Mouse (Mus musculus) left cerebral cortex, adult 8-10 months (tissue): Measurements from ENCODE around the gene Mapk6. TPM values are rescaled to one million over a fixed set of nuclear protein-coding genes. Genes with fewer than 3 reads are reported as not detected.
"Not testable (repeated sequence)": the region's sequence is repeated elsewhere in the genome, so short reads cannot be mapped to it uniquely, and the experiment has no call there.

Experiments
- DNase-seq, 2 experiments: peaks; one replicate each; pipeline ENCODE4 v3.0.0; 2022; ENCODE audit warnings: low spot score in 2 of 2
- total RNA-seq, 4 experiments: library from RNA; stranded (reverse); gene quantifications; 2 replicates each; pipeline ENCODE4 v1.2.4; 2022

Gene Mapk6
- total RNA-seq, 4 experiments from 2014 or later, result 63.2 to 79.9 (median 65.4) TPM

GRCm38 (mm10) chr9:75384337-75384962, 25.4 kb downstream of the Mapk6 start:
- DNase-seq, result no peak

- no peak for DNase-seq
These were observed 26.0 kb downstream of the Mapk6 start for GRCm38 (mm10) chr9:75383785-75384184.

- DNase-seq, result no peak
These were observed 27.0 kb downstream of the Mapk6 start for GRCm38 (mm10) chr9:75382825-75383224.

GRCm38 (mm10) chr9:75378774-75379173, 31.0 kb downstream of the Mapk6 start:
- DNase-seq, result no peak

GRCm38 (mm10) chr9:75376428-75376827, 33.4 kb downstream of the Mapk6 start:
- no peak for DNase-seq

- DNase-seq, result no peak
These were observed 34.2 kb downstream of the Mapk6 start for GRCm38 (mm10) chr9:75375606-75376005.

- no peak for DNase-seq
These were observed 41.0 kb downstream of the Mapk6 start for GRCm38 (mm10) chr9:75368779-75369178.

- no peak for DNase-seq
These were observed 43.6 kb downstream of the Mapk6 start for GRCm38 (mm10) chr9:75366191-75366590.

GRCm38 (mm10) chr9:75365195-75365594, 44.6 kb downstream of the Mapk6 start:
- DNase-seq, result no peak

GRCm38 (mm10) chr9:75363702-75364101, 46.1 kb downstream of the Mapk6 start:
- not testable (repeated sequence) for DNase-seq

GRCm38 (mm10) chr9:75363001-75363400, 46.8 kb downstream of the Mapk6 start:
- DNase-seq, result no peak

- DNase-seq, result no peak
These were observed 47.6 kb downstream of the Mapk6 start for GRCm38 (mm10) chr9:75362201-75362600.

- no peak for DNase-seq
These were observed 48.1 kb downstream of the Mapk6 start for GRCm38 (mm10) chr9:75361699-75362098.

- peak in 1 of 2 experiments; percentile 33 for DNase-seq
These were observed 52.6 kb downstream of the Mapk6 start for GRCm38 (mm10) chr9:75357087-75357654.

- no peak for DNase-seq
These were observed 54.0 kb downstream of the Mapk6 start for GRCm38 (mm10) chr9:75355783-75356182.

GRCm38 (mm10) chr9:75353094-75353493, 56.7 kb downstream of the Mapk6 start:
- DNase-seq, result no peak

GRCm38 (mm10) chr9:75348641-75349040, 61.2 kb downstream of the Mapk6 start:
- no peak for DNase-seq

GRCm38 (mm10) chr9:75348066-75348465, 61.7 kb downstream of the Mapk6 start:
- no peak for DNase-seq

- DNase-seq, result no peak
These were observed 62.3 kb downstream of the Mapk6 start, which contains the start of gene Bcl2l10 for GRCm38 (mm10) chr9:75347458-75347857. Gene Bcl2l10 (plus strand): TSS chr9:75347758.

- DNase-seq, result no peak
These were observed 67.4 kb downstream of the Mapk6 start for GRCm38 (mm10) chr9:75342433-75342832.

- peak in 1 of 2 experiments; percentile 89 for DNase-seq
These were observed 71.8 kb downstream of the Mapk6 start for GRCm38 (mm10) chr9:75338016-75338415.

- DNase-seq, result no peak
These were observed 75.4 kb downstream of the Mapk6 start for GRCm38 (mm10) chr9:75334440-75334839.

GRCm38 (mm10) chr9:75330821-75331220, 79.0 kb downstream of the Mapk6 start:
- DNase-seq, result peak in 1 of 2 experiments; percentile 85
